Mouse (Mus musculus) kidney, adult 8-10 months (tissue): Measurements from ENCODE around the gene Slc6a20b.

Experiments used
- DNase-seq, 2 experiments: peaks; one replicate each; pipeline ENCODE4 v3.0.0; 2022

The Slc6a20b gene

GRCm38 (mm10) chr9:123589240-123589910 lies 43.0 kb downstream of the Slc6a20b start:
- DNase-seq: peak; percentile 75 to 79

GRCm38 (mm10) chr9:123577360-123578192 lies 54.8 kb downstream of the Slc6a20b start:
- DNase-seq: no peak

GRCm38 (mm10) chr9:123554599-123554998 lies 77.8 kb downstream of the Slc6a20b start:
- no peak for DNase-seq
